Mouse (Mus musculus): ENCODE measurements around the gene Gm36210. TPM values are rescaled to one million over a fixed set of nuclear protein-coding genes. Genes with fewer than 3 reads are reported as not detected.

Gm36210 gene
- not detected for polyA plus RNA-seq (2014; fragmentation: Illumina TruSeq; extraction: RNeasy Lipid Tissue Mini Kit (QIAGEN cat#74804))

DNA sequence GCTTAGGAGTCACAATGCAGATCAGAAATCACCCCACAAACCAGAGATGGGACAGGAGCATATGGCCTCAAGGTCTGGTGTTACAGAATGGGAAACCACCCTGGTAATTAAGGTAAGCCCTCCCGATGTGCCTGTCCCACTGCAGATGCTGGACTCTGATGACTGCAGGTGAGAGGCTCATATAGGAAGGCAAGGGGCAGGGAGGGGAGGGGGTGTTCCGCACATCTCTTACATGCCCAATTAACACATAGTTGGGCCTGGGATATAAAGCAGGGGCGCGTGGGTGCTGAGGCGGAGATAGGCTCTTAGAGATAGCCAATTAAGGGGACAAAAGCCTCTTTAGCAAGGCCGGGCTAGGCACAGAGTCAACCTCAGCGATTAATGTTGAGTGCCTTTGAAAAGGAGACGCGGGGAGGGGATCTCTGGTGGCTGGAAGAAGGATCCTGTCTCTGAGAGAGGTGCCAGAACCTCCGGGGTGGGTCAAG is at the start of gene Gm36210:
Gene Gm36210, minus strand, starts transcription at position 51 of the 485 bp plus-strand sequence.

DNA sequence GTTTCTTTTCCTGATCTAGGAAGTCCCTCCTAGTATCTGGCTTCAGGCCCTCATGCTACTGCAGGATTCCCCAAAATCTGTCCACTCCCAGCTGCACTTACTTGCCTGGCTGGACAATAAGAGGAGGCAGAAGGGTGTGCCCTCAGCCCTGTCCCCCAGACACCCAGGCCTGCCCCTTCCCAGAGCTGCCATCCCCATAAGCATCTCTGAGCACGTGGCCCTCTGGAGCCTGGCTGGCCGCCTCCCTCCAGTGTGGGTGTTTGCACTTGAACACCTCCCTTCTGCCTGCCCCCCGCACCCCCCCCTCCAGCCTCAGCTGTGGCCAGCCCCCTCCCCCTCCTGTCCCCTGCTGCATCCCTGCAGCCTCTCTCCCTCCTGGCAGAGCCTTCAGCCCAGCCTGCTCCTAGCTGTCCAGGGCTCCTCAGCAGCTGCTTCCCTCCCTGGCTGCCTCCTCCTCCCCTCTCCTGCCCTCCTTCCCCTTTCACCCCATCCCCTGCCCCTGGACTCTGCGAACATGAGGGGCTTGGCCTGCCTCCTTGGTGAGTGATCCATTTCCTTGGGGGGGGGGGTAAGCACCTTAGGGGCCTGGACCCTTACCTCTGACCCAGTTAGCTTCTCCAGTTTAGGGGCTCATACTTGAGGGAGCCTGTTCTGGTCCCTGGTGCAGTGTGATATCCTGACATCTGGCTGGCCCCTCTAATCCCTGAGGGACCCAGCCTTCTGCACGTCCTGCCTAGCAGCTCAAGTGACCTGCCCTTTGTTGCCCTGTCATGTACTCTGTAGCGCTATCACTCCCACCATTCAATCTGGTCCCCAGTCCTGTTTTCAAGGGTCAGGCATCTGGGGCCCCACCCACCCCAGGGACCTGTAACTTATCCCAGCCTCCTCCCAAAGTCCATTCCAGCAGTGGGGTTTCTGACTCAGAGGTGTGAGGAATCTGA is 19.4 kb upstream of the Gm36210 start, which contains the start of gene Ssc5d:
Gene Ssc5d, plus strand, starts transcription at position 345 of the 941 bp plus-strand sequence.

DNA sequence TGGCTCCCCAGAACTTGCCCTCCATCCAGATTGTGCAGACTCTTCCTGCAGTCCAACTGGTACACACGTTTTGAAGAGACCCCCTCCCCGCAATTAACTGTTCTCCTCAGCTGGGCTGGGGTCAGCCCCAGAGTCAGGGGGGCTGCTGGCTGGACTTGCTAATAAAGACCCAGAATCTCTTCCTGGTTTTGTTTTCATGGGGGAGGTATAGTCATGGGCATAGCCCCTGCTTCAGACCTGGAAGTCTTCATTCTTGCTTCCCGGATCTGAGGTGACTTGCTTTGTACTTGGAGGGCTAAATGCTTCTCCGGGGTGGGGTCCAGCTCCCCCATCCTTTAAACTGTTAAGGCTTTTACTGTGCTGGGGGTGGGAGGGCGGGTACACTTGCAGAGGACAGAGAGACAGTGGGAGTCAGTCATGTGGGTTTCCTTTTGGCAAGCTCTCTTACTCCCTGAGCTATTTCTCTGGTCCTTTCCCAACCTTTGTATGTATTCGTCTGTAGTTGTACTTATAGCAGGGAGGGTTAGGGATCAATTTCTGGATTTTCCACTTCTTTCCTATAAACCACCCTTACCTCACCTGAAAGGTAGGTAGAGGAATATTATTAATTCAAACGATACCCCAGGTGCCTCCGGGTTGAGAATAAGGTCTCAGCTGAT is 15.6 kb upstream of the Gm36210 start, which contains the start of gene Nat14:
Gene Nat14, plus strand, starts transcription at position 205 of the 659 bp plus-strand sequence.

DNA sequence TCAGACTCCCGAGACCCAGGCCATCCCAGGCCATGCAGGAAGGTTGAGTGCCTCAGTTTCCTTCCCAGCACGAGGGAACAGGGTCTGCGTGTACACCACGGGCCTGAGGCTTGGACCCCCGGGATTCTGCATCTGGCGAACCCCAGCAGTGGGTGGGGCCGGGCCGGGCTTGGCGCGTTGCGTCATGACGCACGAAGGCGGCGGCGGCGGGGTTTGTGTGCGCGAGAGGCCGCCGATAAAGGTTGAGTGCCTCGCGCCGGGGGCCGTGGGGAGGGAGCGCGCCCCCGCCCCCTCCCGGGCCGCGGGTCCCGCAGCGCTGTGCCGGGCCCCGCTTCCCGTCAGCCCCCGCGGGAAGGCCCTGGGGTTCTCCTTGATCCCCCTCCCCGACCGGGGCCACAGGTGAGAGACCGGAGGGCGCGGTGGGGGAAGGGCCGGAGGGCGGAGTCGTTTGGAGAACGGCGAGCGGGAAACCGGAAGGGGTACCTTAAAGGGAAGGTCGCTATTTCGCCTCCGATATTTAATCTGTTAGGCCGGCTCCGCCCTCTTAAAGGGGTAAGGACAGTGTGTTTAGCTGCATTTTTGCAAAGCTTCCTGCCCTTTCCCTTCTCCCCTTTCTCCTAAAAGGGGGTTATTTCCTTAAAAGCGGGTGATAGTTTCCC is 8.8 kb upstream of the Gm36210 start, which contains the start of gene Zfp628:
Gene Zfp628, plus strand, starts transcription at position 211 of the 659 bp plus-strand sequence.

DNA sequence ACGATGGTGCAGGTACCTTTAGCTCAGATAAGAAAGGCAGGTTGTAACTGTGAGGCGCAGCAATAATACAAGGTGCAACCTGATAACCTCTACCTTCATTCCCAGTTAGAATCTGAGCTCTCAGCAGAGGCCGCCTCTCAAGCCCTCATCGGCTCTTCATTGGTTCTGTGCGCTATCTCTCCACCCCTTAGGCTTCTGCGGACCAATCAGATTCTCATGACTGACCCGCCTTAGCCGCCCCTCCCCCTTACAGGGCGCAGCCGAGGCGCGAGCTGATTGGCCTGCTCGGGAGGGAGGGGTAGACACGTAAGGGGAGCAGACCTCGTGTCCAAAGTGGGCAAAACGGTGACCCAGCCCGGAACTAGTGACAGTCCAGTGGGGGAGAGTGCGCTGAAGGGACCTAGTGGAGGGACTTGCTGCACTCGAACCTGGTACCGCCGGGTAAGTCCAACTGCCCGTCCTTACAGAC is 29.5 kb downstream of the Gm36210 start, which contains the start of gene Isoc2a:
Gene Isoc2a, plus strand, starts transcription at position 401 of the 469 bp plus-strand sequence.

DNA sequence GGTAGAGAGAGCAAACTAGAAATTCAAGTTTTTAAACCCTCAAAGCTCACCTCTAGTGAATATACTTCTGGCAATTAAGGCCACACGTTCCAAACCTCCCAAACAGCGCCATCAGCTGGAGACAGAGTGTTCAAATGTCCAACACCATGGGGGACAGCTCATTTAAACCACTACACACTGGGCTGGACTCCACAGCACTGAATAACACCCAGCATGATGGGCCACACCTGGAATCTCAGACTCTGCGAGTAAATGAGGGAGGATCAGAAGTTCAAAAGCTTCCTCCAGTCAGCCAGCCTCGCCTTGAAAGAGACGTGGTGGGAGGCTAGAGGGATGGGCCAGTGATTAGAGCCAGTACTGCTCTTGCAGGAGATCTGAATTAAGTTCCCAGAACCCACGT is 36.2 kb downstream of the Gm36210 start, which contains the start of gene Isoc2b:
Gene Isoc2b, minus strand, starts transcription at position 126 of the 400 bp plus-strand sequence.

Other genes starting within 250 kb of the Gm36210 start
- gene Ppp6r1, start 247.5 kb downstream of the Gm36210 start, polyA plus RNA-seq (2014; fragmentation: Illumina TruSeq; extraction: RNeasy Lipid Tissue Mini Kit (QIAGEN cat#74804)), result 10.6 TPM
- gene Hspbp1, start 221.4 kb downstream of the Gm36210 start, polyA plus RNA-seq (2014; fragmentation: Illumina TruSeq; extraction: RNeasy Lipid Tissue Mini Kit (QIAGEN cat#74804)), result not detected
- 0.40 TPM for gene Brsk1, start 215.9 kb downstream of the Gm36210 start, polyA plus RNA-seq (2014; fragmentation: Illumina TruSeq; extraction: RNeasy Lipid Tissue Mini Kit (QIAGEN cat#74804))
- not detected for gene Tmem150b, start 181.3 kb downstream of the Gm36210 start, polyA plus RNA-seq (2014; fragmentation: Illumina TruSeq; extraction: RNeasy Lipid Tissue Mini Kit (QIAGEN cat#74804))
- 1.2 TPM for gene Kmt5c, start 166.4 kb downstream of the Gm36210 start, polyA plus RNA-seq (2014; fragmentation: Illumina TruSeq; extraction: RNeasy Lipid Tissue Mini Kit (QIAGEN cat#74804))
- not detected for gene Cox6b2, start 153.4 kb downstream of the Gm36210 start, polyA plus RNA-seq (2014; fragmentation: Illumina TruSeq; extraction: RNeasy Lipid Tissue Mini Kit (QIAGEN cat#74804))
- not detected for gene Fam71e2, start 135.2 kb downstream of the Gm36210 start, polyA plus RNA-seq (2014; fragmentation: Illumina TruSeq; extraction: RNeasy Lipid Tissue Mini Kit (QIAGEN cat#74804))
- gene Il11, start 123.7 kb downstream of the Gm36210 start, polyA plus RNA-seq (2014; fragmentation: Illumina TruSeq; extraction: RNeasy Lipid Tissue Mini Kit (QIAGEN cat#74804)), result not detected
- gene Tmem190, start 123.6 kb downstream of the Gm36210 start, polyA plus RNA-seq (2014; fragmentation: Illumina TruSeq; extraction: RNeasy Lipid Tissue Mini Kit (QIAGEN cat#74804)), result not detected
- gene Tmem238, start 116.9 kb downstream of the Gm36210 start, polyA plus RNA-seq (2014; fragmentation: Illumina TruSeq; extraction: RNeasy Lipid Tissue Mini Kit (QIAGEN cat#74804)), result 0.46 TPM
- 14.1 TPM for gene Rpl28, start 113.6 kb downstream of the Gm36210 start, polyA plus RNA-seq (2014; fragmentation: Illumina TruSeq; extraction: RNeasy Lipid Tissue Mini Kit (QIAGEN cat#74804))
- 2.0 TPM for gene Ube2s, start 93.9 kb downstream of the Gm36210 start, polyA plus RNA-seq (2014; fragmentation: Illumina TruSeq; extraction: RNeasy Lipid Tissue Mini Kit (QIAGEN cat#74804))
- gene Shisa7, start 61.8 kb downstream of the Gm36210 start, polyA plus RNA-seq (2014; fragmentation: Illumina TruSeq; extraction: RNeasy Lipid Tissue Mini Kit (QIAGEN cat#74804)), result 0.57 TPM
- 1.9 TPM for gene Isoc2b, start 36.3 kb downstream of the Gm36210 start, polyA plus RNA-seq (2014; fragmentation: Illumina TruSeq; extraction: RNeasy Lipid Tissue Mini Kit (QIAGEN cat#74804))
- 1.7 TPM for gene Isoc2a, start 29.4 kb downstream of the Gm36210 start, polyA plus RNA-seq (2014; fragmentation: Illumina TruSeq; extraction: RNeasy Lipid Tissue Mini Kit (QIAGEN cat#74804))
- gene Zfp628, start 8.7 kb upstream of the Gm36210 start, polyA plus RNA-seq (2014; fragmentation: Illumina TruSeq; extraction: RNeasy Lipid Tissue Mini Kit (QIAGEN cat#74804)), result not detected
- 0.57 TPM for gene Nat14, start 15.5 kb upstream of the Gm36210 start, polyA plus RNA-seq (2014; fragmentation: Illumina TruSeq; extraction: RNeasy Lipid Tissue Mini Kit (QIAGEN cat#74804))
- gene Ssc5d, start 19.3 kb upstream of the Gm36210 start, polyA plus RNA-seq (2014; fragmentation: Illumina TruSeq; extraction: RNeasy Lipid Tissue Mini Kit (QIAGEN cat#74804)), result 0.14 TPM
- gene Sbk2, start 57.9 kb upstream of the Gm36210 start, polyA plus RNA-seq (2014; fragmentation: Illumina TruSeq; extraction: RNeasy Lipid Tissue Mini Kit (QIAGEN cat#74804)), result 0.40 TPM
- 0.51 TPM for gene Sbk3, start 64.7 kb upstream of the Gm36210 start, polyA plus RNA-seq (2014; fragmentation: Illumina TruSeq; extraction: RNeasy Lipid Tissue Mini Kit (QIAGEN cat#74804))
- gene Zfp579, start 89.6 kb upstream of the Gm36210 start, polyA plus RNA-seq (2014; fragmentation: Illumina TruSeq; extraction: RNeasy Lipid Tissue Mini Kit (QIAGEN cat#74804)), result 16.0 TPM
- gene Zfp524, start 107.9 kb upstream of the Gm36210 start, polyA plus RNA-seq (2014; fragmentation: Illumina TruSeq; extraction: RNeasy Lipid Tissue Mini Kit (QIAGEN cat#74804)), result not detected
- 22.1 TPM for gene Fiz1, start 108.2 kb upstream of the Gm36210 start, polyA plus RNA-seq (2014; fragmentation: Illumina TruSeq; extraction: RNeasy Lipid Tissue Mini Kit (QIAGEN cat#74804))
- not detected for gene Gm44973, start 109.0 kb upstream of the Gm36210 start, polyA plus RNA-seq (2014; fragmentation: Illumina TruSeq; extraction: RNeasy Lipid Tissue Mini Kit (QIAGEN cat#74804))
- 5.3 TPM for gene Zfp865, start 113.9 kb upstream of the Gm36210 start, polyA plus RNA-seq (2014; fragmentation: Illumina TruSeq; extraction: RNeasy Lipid Tissue Mini Kit (QIAGEN cat#74804))
- gene Ccdc106, start 114.0 kb upstream of the Gm36210 start, polyA plus RNA-seq (2014; fragmentation: Illumina TruSeq; extraction: RNeasy Lipid Tissue Mini Kit (QIAGEN cat#74804)), result not detected
- gene 4632433K11Rik, start 127.6 kb upstream of the Gm36210 start, polyA plus RNA-seq (2014; fragmentation: Illumina TruSeq; extraction: RNeasy Lipid Tissue Mini Kit (QIAGEN cat#74804)), result 3.3 TPM
- 4.2 TPM for gene Zfp784, start 131.9 kb upstream of the Gm36210 start, polyA plus RNA-seq (2014; fragmentation: Illumina TruSeq; extraction: RNeasy Lipid Tissue Mini Kit (QIAGEN cat#74804))
- gene Zfp580, start 145.0 kb upstream of the Gm36210 start, polyA plus RNA-seq (2014; fragmentation: Illumina TruSeq; extraction: RNeasy Lipid Tissue Mini Kit (QIAGEN cat#74804)), result 2.1 TPM
- gene U2af2, start 155.6 kb upstream of the Gm36210 start, polyA plus RNA-seq (2014; fragmentation: Illumina TruSeq; extraction: RNeasy Lipid Tissue Mini Kit (QIAGEN cat#74804)), result 9.1 TPM
- gene Epn1, start 173.7 kb upstream of the Gm36210 start, polyA plus RNA-seq (2014; fragmentation: Illumina TruSeq; extraction: RNeasy Lipid Tissue Mini Kit (QIAGEN cat#74804)), result 1.4 TPM
- 45.2 TPM for gene Rfpl4, start 210.4 kb upstream of the Gm36210 start, polyA plus RNA-seq (2014; fragmentation: Illumina TruSeq; extraction: RNeasy Lipid Tissue Mini Kit (QIAGEN cat#74804))
- not detected for gene Rasl2-9, start 219.4 kb upstream of the Gm36210 start, polyA plus RNA-seq (2014; fragmentation: Illumina TruSeq; extraction: RNeasy Lipid Tissue Mini Kit (QIAGEN cat#74804))
- gene Vmn1r55, start 243.2 kb upstream of the Gm36210 start, polyA plus RNA-seq (2014; fragmentation: Illumina TruSeq; extraction: RNeasy Lipid Tissue Mini Kit (QIAGEN cat#74804)), result not detected

Measured in ovary, adult 10 weeks (tissue).